Mouse (Mus musculus): ENCODE results near the gene Fut8. TPM values are rescaled to one million over a fixed set of nuclear protein-coding genes. Genes with fewer than 3 reads are reported as not detected.
A peak's percentile ranks its signal among the peaks of the same experiment; 100 is the strongest.

Fut8 gene
- polyA plus RNA-seq, 1 experiment from 2014 or later, result 34.7 TPM

DNA sequence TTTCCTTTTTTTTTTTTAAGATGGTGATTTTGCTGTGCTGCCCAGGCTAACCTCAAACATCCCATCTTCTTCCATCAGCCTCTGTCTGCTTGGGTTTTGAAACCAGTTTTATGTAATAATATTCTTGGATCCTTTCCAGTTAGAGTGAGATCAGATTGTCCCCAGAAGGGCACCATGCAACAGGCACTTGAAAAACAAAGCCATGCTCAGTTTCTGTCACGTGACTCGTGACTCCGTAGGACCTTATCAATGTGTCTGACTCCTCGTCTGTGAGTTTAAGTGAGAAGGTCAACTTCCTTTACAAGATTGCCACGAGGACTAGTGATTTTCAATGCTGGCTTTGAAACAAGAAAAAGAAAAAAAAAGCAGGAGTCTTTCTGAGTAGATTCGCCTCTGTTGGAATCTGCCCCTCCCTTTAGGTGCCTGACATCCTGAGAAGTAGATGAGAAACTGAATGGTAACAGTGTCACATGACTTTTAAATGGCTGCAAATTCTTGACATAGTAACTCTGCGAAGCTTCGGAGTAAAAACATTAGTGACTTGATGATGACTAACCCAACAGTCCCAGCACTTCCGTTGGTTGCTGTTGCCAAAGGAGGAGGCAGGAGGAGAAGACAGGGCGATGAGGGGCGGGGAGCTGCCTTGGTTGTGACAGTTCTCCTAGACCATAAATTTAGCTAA lies 21.3 kb upstream of the Fut8 start:
- Histone ChIP-seq H3K4me3 (ENCODE audit: low read depth, low read length) (no peak overlapping the region), H3K9ac (ENCODE audit: low read length) (no peak overlapping the region), H3K9me3 (ENCODE audit: control insufficient read depth, low read length) (no peaks in the 10 kb centered on the region), H3K4me1 (ENCODE audit: control insufficient read depth, insufficient read depth, low read length) (no peaks in the 10 kb centered on the region), H3K27me3 (ENCODE audit: control insufficient read depth, insufficient read depth, low read length) (no peaks in the 10 kb centered on the region), H3K36me3 (ENCODE audit: control insufficient read depth, insufficient read depth, low read length) (no peaks in the 10 kb centered on the region), H3K27ac (ENCODE audit: low read depth, low read length) (no peak overlapping the region), H3K4me2 (no peak overlapping the region)
- 83% methylated on average over 11 of the region's 11 CpGs for WGBS
- no peak for DNase-seq (ENCODE audit: low spot score, missing footprints)
- no peak for ATAC-seq (ENCODE audit: low FRiP score)

DNA sequence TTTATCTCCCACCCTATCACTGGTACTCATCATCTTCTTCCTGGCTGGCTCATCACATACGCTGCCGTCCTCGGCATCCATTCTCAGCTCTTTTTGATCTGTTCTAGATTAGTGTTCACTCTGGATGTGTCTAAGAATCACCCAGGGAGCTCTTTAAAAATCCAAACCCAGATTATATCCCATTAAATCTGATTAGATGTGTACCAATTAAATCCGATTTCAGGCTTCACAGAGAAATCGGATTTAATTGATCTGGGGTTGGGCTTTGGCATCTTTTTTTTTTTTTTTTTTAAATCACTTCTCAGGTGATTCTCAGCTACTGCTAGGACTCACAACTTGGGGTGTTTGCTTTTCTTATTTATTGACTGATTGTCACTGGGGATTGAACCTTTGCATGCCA lies 17.3 kb upstream of the Fut8 start:
- no peaks in the 10 kb centered on the region for H3K27me3 ChIP-seq (ENCODE audit: control insufficient read depth, insufficient read depth, low read length)
- no peak overlapping the region for H3K27ac ChIP-seq (ENCODE audit: low read depth, low read length)
- no peaks in the 10 kb centered on the region for H3K4me1 ChIP-seq (ENCODE audit: control insufficient read depth, insufficient read depth, low read length)
- H3K4me3 ChIP-seq (ENCODE audit: low read depth, low read length), result no peak overlapping the region
- DNase-seq (ENCODE audit: low spot score, missing footprints), result no peak
- H3K9ac ChIP-seq (ENCODE audit: low read length), result no peak overlapping the region
- no peak for ATAC-seq (ENCODE audit: low FRiP score)
- WGBS, result 64% methylated on average over 5 of the region's 5 CpGs
- no peaks in the 10 kb centered on the region for H3K36me3 ChIP-seq (ENCODE audit: control insufficient read depth, insufficient read depth, low read length)
- H3K9me3 ChIP-seq (ENCODE audit: control insufficient read depth, low read length), result no peaks in the 10 kb centered on the region
- no peak overlapping the region for H3K4me2 ChIP-seq

GRCm38 (mm10) chr12:77222272-77222874 lies 15.6 kb upstream of the Fut8 start:
- DNase-seq (ENCODE audit: low spot score, missing footprints) (no peak), ATAC-seq (ENCODE audit: low FRiP score) (no peak)
- Histone ChIP-seq H3K4me3 (ENCODE audit: low read depth, low read length) (no peak overlapping the region), H3K9me3 (ENCODE audit: control insufficient read depth, low read length) (no peaks in the 10 kb centered on the region), H3K27me3 (ENCODE audit: control insufficient read depth, insufficient read depth, low read length) (no peaks in the 10 kb centered on the region), H3K9ac (ENCODE audit: low read length) (no peak overlapping the region), H3K36me3 (ENCODE audit: control insufficient read depth, insufficient read depth, low read length) (no peaks in the 10 kb centered on the region), H3K4me2 (no peak overlapping the region), H3K4me1 (ENCODE audit: control insufficient read depth, insufficient read depth, low read length) (no peaks in the 10 kb centered on the region), H3K27ac (ENCODE audit: low read depth, low read length) (no peak overlapping the region)
- WGBS, result 86% methylated on average over 6 of the region's 6 CpGs

GRCm38 (mm10) chr12:77223595-77223994 lies 14.3 kb upstream of the Fut8 start:
- no peak overlapping the region for H3K9ac ChIP-seq (ENCODE audit: low read length)
- H3K36me3 ChIP-seq (ENCODE audit: control insufficient read depth, insufficient read depth, low read length), result no peaks in the 10 kb centered on the region
- ATAC-seq (ENCODE audit: low FRiP score) (no peak), DNase-seq (ENCODE audit: low spot score, missing footprints) (no peak)
- H3K27ac ChIP-seq (ENCODE audit: low read depth, low read length), result no peak overlapping the region
- no peaks in the 10 kb centered on the region for H3K4me1 ChIP-seq (ENCODE audit: control insufficient read depth, insufficient read depth, low read length)
- no peaks in the 10 kb centered on the region for H3K27me3 ChIP-seq (ENCODE audit: control insufficient read depth, insufficient read depth, low read length)
- WGBS, result 94% methylated on average over 3 of the region's 3 CpGs
- no peak overlapping the region for H3K4me2 ChIP-seq
- H3K9me3 ChIP-seq (ENCODE audit: control insufficient read depth, low read length), result no peaks in the 10 kb centered on the region
- no peak overlapping the region for H3K4me3 ChIP-seq (ENCODE audit: low read depth, low read length)

DNA sequence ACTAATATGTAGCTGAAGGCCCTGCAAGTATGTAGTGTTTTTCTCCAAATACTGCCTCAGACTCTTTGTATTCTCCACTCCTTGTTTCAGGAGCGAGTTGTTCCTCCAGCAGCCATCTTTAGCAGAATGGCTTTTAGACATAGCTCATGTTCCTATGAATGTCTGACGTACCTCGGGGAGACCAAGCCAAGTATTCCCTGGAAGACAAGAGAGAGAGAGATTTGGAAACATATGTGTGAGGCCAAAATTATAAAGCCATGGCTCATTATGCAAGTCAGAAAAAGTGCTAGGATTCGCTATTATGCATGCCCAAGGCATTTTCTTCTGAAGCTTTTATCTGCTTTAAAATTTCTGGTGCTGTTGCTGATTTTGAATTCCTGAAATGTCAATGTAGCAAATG lies 13.8 kb upstream of the Fut8 start:
- 92% methylated on average over 4 of the region's 4 CpGs for WGBS
- ATAC-seq (ENCODE audit: low FRiP score), result no peak
- no peak overlapping the region for H3K4me3 ChIP-seq (ENCODE audit: low read depth, low read length)
- no peaks in the 10 kb centered on the region for H3K36me3 ChIP-seq (ENCODE audit: control insufficient read depth, insufficient read depth, low read length)
- no peaks in the 10 kb centered on the region for H3K27me3 ChIP-seq (ENCODE audit: control insufficient read depth, insufficient read depth, low read length)
- no peak overlapping the region for H3K4me2 ChIP-seq
- no peak overlapping the region for H3K9ac ChIP-seq (ENCODE audit: low read length)
- no peak for DNase-seq (ENCODE audit: low spot score, missing footprints)
- no peaks in the 10 kb centered on the region for H3K9me3 ChIP-seq (ENCODE audit: control insufficient read depth, low read length)
- no peak overlapping the region for H3K27ac ChIP-seq (ENCODE audit: low read depth, low read length)
- H3K4me1 ChIP-seq (ENCODE audit: control insufficient read depth, insufficient read depth, low read length), result no peaks in the 10 kb centered on the region

DNA sequence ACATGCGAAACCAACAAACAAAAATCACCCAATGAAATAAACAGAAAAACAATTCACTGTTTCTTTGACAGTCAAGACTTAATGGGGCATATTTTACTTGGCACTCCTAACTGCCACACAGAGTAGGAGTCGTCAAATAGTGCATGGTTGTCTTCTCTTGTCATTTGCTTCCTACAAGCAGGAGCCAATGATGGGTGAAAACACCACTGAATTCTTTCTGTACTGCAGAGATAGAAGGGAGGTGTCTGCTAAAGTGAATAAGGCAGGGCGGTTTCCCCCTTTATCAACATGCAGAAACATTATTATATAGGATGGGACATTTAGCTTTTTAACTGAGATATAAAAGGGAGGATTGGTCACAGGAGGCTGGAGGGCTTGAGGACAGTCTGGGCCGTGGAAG lies 13.0 kb upstream of the Fut8 start:
- no peaks in the 10 kb centered on the region for H3K9me3 ChIP-seq (ENCODE audit: control insufficient read depth, low read length)
- H3K27ac ChIP-seq (ENCODE audit: low read depth, low read length), result no peak overlapping the region
- H3K4me2 ChIP-seq, result no peak overlapping the region
- no peak overlapping the region for H3K4me3 ChIP-seq (ENCODE audit: low read depth, low read length)
- no peak overlapping the region for H3K9ac ChIP-seq (ENCODE audit: low read length)
- WGBS, result 73% methylated on average over 4 of the region's 4 CpGs
- no peaks in the 10 kb centered on the region for H3K4me1 ChIP-seq (ENCODE audit: control insufficient read depth, insufficient read depth, low read length)
- no peak for DNase-seq (ENCODE audit: low spot score, missing footprints)
- H3K36me3 ChIP-seq (ENCODE audit: control insufficient read depth, insufficient read depth, low read length), result no peaks in the 10 kb centered on the region
- no peaks in the 10 kb centered on the region for H3K27me3 ChIP-seq (ENCODE audit: control insufficient read depth, insufficient read depth, low read length)
- no peak for ATAC-seq (ENCODE audit: low FRiP score)

DNA sequence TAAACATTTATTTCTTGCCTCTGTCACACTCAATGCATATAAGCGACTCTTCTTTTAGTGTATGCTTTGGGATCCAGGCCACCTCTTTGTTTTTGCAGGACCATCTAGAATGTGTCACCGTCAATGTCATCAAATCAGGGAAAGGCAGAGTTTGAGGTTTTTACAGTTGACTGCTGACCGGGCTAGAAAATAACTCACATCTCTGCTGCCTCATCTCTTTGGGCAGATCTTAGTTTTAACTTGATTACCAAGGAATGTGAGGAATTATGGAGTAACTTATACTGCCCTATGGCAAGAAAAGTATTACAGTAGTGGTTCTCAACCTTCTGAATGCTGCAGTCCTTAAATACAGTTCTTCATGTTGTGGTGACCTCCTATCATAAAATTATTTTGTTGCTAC lies 12.2 kb upstream of the Fut8 start:
- Histone ChIP-seq H3K4me1 (ENCODE audit: control insufficient read depth, insufficient read depth, low read length) (no peaks in the 10 kb centered on the region), H3K4me2 (no peak overlapping the region), H3K4me3 (ENCODE audit: low read depth, low read length) (no peak overlapping the region), H3K27me3 (ENCODE audit: control insufficient read depth, insufficient read depth, low read length) (no peaks in the 10 kb centered on the region), H3K9ac (ENCODE audit: low read length) (no peak overlapping the region), H3K9me3 (ENCODE audit: control insufficient read depth, low read length) (no peaks in the 10 kb centered on the region), H3K27ac (ENCODE audit: low read depth, low read length) (no peak overlapping the region), H3K36me3 (ENCODE audit: control insufficient read depth, insufficient read depth, low read length) (no peaks in the 10 kb centered on the region)
- DNase-seq (ENCODE audit: low spot score, missing footprints) (no peak), ATAC-seq (ENCODE audit: low FRiP score) (no peak)
- WGBS, result 83% methylated on average over 3 of the region's 3 CpGs

GRCm38 (mm10) chr12:77235958-77236357 lies 2.0 kb upstream of the Fut8 start:
- WGBS, result 61% methylated on average over 4 of the region's 4 CpGs
- Histone ChIP-seq H3K4me3 (ENCODE audit: low read depth, low read length) (no peak overlapping the region), H3K36me3 (ENCODE audit: control insufficient read depth, insufficient read depth, low read length) (no peaks in the 10 kb centered on the region), H3K27me3 (ENCODE audit: control insufficient read depth, insufficient read depth, low read length) (no peaks in the 10 kb centered on the region), H3K9ac (ENCODE audit: low read length) (no peak overlapping the region), H3K9me3 (ENCODE audit: control insufficient read depth, low read length) (no peaks in the 10 kb centered on the region), H3K4me2 (no peak overlapping the region), H3K4me1 (ENCODE audit: control insufficient read depth, insufficient read depth, low read length) (peaks cover 6% of the 10 kb centered on the region; the same call in 1 of the 2 replicates), H3K27ac (ENCODE audit: low read depth, low read length) (no peak overlapping the region)
- ATAC-seq (ENCODE audit: low FRiP score), result no peak
- no peak for DNase-seq (ENCODE audit: low spot score, missing footprints)

GRCm38 (mm10) chr12:77238531-77239389 lies 835 bp downstream of the Fut8 start:
- peak overlapping the region; percentile 94 for H3K27ac ChIP-seq (ENCODE audit: low read depth, low read length)
- H3K27me3 ChIP-seq (ENCODE audit: control insufficient read depth, insufficient read depth, low read length), result no peaks in the 10 kb centered on the region
- WGBS, result under 1% methylated on average over 99 of the region's 120 CpGs
- H3K4me2 ChIP-seq, result peak overlapping the region; percentile 87
- H3K9ac ChIP-seq (ENCODE audit: low read length), result peak overlapping the region; percentile 94
- no peaks in the 10 kb centered on the region for H3K9me3 ChIP-seq (ENCODE audit: control insufficient read depth, low read length)
- peaks cover 6% of the 10 kb centered on the region; the same call in 1 of the 2 replicates for H3K4me1 ChIP-seq (ENCODE audit: control insufficient read depth, insufficient read depth, low read length)
- H3K36me3 ChIP-seq (ENCODE audit: control insufficient read depth, insufficient read depth, low read length), result no peaks in the 10 kb centered on the region
- peak overlapping the region; percentile 83 for H3K4me3 ChIP-seq (ENCODE audit: low read depth, low read length)
- ATAC-seq (ENCODE audit: low FRiP score), result peak; percentile 96
- DNase-seq (ENCODE audit: low spot score, missing footprints), result peak; percentile 99

Data from midbrain, embryonic 11.5 days (tissue).